Mouse (Mus musculus): ENCODE results near the gene Ncbp1.

- TF ChIP-seq CTCF (IDR thresholded peaks at IDR 0.05; ENCODE audit: borderline replicate concordance, insufficient read depth, low read length) (no peak), POLR2A (IDR thresholded peaks at IDR 0.05; ENCODE audit: low read depth, low read length) (no peak)
Measured at GRCm38 (mm10) chr4:46177496-46177895, 39.1 kb downstream of the Ncbp1 start.
